Mouse (Mus musculus) CD4-positive, CD25-positive, alpha-beta regulatory T cell, adult 4 months (primary cell): Measurements from ENCODE around the gene M6pr. TPM values are rescaled to one million over a fixed set of nuclear protein-coding genes. Genes with fewer than 3 reads are reported as not detected.

ENCODE experiments used
- ATAC-seq: one replicate; pipeline ENCODE4 v1.8.0; 2017
- polyA plus RNA-seq, 2 experiments: library from polyadenylated mRNA; unstranded; fragments of 100-300 nt; shearing (Covaris generic); gene quantifications; one replicate each; pipeline ENCODE4 v1.2.1; 2017

M6pr gene
- polyA plus RNA-seq: 100 to 1,000 TPM; 255 to 333 TPM

GRCm38 (mm10) chr6:122308505-122309393, at the start of gene M6pr:
Gene M6pr, plus strand, starts transcription at chr6:122308720.
- ATAC-seq: peak; percentile 92

DNA sequence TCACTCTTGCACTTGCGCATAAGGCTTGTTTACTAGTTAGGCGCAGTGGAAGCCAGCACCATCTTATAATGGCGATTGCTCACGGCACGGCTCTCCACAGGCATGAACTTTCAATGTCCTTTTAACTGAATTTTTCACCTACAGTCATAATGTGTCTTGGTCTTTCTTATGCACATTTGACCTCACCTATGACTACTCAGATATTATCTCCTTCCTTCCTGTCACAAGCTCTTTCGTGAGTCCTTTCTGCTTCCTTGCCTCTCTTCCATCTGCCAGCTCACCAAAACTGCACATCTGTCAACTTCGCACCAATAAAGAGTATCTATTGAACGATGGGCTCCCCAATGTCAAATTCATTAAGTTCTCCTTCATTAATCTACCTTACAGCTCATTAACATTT, 46.0 kb upstream of the M6pr start:
- peak; percentile 65 for ATAC-seq

GRCm38 (mm10) chr6:122268561-122268960, 40.0 kb upstream of the M6pr start:
- no peak for ATAC-seq

DNA sequence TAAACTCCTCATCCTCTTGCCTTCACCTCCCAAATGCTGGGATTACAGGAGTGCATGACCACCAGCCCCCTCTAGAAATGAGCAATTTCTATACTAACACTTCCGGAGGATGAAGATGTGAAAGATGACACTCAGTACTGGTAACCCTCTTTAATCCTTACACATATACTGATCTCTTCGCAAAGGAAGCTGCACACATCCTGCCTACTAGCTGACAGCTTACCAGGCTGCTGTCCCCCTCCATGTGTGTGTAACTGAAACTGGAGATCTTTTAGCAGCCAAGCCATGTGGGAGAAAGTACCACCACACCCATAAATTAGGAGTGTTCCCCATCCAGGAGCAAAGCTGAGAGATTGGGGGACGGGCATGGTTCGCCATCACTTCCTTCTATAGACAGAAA, 39.4 kb upstream of the M6pr start:
- peak; percentile 81 for ATAC-seq

GRCm38 (mm10) chr6:122270152-122270551, 38.4 kb upstream of the M6pr start:
- ATAC-seq: peak; percentile 64

DNA sequence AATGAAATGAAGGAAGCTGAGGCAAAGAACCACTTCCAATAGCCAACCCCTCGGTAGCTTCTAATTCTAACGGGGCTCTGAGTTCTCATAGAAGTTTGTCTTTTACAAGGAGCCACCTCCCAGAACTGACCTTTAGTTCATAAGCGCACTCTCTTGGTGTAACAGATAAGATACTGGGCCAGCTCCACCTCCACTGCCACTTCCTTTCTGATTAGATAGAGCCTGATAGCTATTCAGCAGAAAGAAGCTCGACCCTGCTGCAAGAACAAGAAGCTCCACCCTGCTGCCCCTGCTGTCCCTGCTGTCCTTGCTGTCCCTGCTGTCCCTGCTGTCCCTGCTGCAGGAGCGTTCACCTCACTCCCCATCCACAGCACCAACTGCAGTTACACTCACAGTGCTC, 34.0 kb upstream of the M6pr start:
- peak; percentile 68 for ATAC-seq

DNA sequence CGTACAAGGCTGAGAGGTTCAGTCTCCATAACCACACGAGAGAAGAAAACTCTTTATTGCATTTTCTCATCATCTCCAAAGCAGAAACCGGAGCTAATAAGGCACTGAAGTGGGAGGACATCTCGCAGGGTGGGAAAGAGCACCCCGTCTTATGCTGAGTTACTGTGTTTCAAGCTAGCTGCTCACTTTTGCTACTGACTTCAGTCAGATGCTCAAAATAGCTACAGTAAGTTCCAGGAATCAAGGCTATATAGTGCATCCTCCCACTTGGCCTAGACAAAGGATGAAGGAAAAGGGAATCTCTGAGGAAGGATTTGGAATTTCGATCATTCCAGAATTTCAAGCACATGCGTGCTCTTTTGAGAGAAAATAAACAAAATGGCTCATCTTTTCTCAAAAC, 32.0 kb upstream of the M6pr start:
- no peak for ATAC-seq

- no peak for ATAC-seq
These were observed 25.7 kb upstream of the M6pr start, which contains the start of gene Klrg1 for GRCm38 (mm10) chr6:122282782-122283181. Gene Klrg1, minus strand, starts transcription at chr6:122282882.

GRCm38 (mm10) chr6:122283429-122283828, 25.1 kb upstream of the M6pr start:
- peak; percentile 60 for ATAC-seq

DNA sequence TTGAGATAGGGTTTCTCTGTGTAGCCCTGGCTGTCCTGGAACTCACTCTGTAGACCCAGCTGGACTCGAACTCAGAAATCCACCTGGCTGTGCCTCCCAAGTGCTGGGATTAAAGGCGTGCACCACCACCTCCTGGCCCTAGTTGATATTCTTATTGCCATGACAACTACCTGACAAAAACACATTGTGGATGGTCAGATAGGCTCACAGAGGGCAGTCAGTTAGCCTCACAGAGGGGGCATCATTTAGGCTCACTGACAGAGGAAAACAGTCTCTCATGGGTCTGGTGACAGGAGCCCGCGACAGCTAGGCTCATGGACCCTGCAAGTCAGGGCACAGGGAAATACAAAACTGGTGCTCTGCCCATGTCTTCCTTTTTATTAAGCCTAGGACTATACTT, 24.2 kb upstream of the M6pr start:
- no peak for ATAC-seq

DNA sequence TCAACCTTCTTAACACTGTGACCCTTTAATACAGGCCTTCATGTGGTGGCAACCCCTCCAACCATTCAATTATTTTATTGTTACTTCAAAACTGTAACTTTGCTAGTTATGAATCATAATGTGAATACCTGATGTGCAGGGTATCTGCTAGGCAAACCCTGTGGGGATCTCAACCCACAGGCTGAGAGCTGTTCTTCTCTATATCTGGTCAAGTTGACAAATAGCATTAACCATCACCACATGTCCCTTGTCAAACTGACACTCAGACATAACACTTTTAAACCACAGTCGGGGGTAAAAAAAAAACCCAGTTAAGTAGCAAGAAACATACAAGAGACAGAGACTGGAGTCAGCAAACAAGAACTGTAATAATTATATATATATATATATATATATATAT, 23.7 kb upstream of the M6pr start:
- no peak for ATAC-seq

GRCm38 (mm10) chr6:122288263-122288662, 20.3 kb upstream of the M6pr start:
- no peak for ATAC-seq

DNA sequence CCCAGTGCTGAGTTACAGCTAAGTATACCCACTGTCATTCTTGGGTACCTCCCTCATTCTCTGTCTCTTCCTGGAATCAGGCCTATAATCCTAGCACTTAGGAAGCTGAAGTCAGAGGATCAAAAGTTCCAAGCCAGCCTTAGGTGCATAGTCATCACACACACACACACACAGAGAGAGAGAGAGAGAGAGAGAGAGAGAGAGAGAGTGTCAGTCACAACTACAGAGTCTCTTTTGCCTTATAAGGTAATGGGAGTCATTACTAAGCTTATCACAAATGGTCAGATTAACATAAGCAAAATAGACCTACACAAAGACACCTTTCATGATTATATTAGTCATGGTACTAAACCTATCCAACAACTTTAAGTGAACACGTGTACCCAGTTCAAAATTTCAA, 19.2 kb upstream of the M6pr start:
- no peak for ATAC-seq

DNA sequence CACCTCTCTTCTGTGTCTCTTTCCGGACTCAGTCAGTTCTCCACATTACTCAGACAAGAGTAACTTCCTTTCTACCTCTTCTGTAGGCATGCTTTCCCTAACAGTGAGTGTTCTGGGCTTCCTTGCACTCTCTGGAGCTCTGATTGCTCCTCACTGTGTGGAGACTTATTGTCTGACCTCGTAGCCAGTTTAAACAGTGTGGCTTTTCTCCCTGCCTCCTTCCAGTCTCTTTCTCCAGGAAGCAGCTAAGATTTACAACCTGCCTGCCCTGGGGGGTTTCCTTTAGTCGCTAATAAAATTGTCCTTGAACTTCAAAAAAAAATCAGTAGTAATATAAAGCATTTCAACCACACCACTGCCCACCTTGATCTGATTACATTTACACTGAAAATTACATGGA, 18.3 kb upstream of the M6pr start:
- no peak for ATAC-seq

GRCm38 (mm10) chr6:122291264-122291663, 17.3 kb upstream of the M6pr start:
- no peak for ATAC-seq

- peak; percentile 74 for ATAC-seq
These were observed 16.8 kb upstream of the M6pr start for GRCm38 (mm10) chr6:122291735-122292134.

- ATAC-seq: peak; percentile 8
These were observed 16.3 kb upstream of the M6pr start for GRCm38 (mm10) chr6:122292184-122292583.

DNA sequence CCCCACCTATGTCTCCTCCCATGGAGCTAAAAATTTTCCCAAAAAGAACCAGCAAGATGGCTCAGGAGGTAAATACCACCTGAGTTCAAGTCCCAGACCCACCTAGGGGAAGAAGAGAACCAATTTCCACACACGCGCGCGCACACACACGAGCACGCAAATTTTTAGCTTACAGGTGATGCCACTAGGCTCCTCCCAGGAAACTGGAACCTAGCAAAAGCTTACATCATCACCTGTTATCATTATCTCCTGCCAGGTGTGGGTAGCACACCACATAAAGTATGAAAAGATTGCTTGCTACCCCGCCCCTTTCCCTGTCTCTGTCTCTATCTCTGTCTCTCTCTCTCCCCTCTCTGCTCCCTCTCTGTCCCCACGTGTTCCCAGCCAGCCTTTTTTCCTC, 15.4 kb upstream of the M6pr start:
- ATAC-seq: no peak

- ATAC-seq: peak; percentile 35
These were observed 14.7 kb upstream of the M6pr start for GRCm38 (mm10) chr6:122293796-122294195.

GRCm38 (mm10) chr6:122294290-122294689, 14.2 kb upstream of the M6pr start:
- ATAC-seq: peak; percentile 11

GRCm38 (mm10) chr6:122295242-122295641, 13.3 kb upstream of the M6pr start:
- ATAC-seq: no peak

DNA sequence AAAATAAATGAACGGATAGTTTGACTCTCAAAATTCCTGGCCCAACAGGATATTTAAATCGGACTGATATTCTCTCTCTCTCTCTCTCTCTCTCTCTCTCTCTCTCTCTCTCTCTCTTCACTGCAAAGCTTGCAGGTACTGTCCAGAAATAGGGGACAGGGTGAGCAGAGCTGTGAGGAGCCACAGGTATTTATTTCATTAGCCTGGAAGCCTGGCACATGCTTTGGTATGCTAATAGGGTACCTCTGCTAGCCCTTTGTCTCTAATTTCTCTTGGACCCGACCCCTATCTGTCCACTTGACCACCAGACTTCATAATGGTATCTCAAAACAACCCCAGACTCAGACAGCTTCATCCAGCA, 11.6 kb upstream of the M6pr start:
- ATAC-seq: no peak

DNA sequence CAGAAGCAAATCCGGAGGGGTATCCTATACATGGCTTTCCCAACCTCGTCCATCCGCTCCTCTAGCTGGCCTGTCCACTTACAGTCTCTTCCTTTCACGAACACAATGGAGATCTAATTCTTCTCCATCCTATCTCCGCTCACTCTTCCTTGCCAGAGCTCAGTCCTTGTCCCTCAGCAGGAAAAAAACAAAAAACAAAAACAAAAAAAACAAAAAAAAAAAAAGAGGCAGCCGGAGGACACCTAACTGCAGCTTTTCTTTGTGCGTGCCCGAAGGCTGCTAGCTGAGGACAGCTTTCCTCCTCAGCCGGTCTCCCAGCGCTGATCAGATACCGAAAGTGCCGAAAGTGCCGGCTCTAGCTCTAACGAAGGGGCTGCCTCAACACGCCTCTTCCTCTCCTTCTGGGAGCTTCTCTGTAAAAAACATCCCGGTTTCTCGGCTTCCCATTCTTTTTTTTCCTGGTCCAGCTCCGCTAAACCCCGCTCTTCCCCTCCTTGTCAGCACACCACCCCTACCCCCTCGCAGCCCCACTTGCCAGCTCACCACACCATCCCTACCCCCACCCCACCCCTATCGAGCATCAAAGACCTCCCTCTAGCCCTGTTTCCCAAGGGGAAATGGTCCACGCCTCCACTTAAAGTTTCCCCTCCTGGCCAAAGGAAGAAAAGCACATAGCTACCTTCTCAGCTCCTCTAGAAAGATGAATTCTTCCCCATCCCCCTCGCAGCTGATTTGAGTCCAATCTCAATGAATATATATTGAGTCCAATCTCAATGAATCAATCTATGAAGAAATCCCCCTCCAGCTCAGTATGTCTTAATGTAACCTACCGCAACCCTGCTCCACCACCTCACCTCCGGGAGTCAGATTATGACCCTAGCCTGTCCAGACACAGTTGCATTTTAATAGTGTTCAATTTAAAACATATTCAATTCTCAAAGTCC, 11.0 kb upstream of the M6pr start:
- peak; percentile 36 for ATAC-seq

GRCm38 (mm10) chr6:122298223-122298609, 10.3 kb upstream of the M6pr start:
- ATAC-seq: no peak
